8 mouse cellular contexts compared by ENCODE assay signal in the genomic region with DNA sequence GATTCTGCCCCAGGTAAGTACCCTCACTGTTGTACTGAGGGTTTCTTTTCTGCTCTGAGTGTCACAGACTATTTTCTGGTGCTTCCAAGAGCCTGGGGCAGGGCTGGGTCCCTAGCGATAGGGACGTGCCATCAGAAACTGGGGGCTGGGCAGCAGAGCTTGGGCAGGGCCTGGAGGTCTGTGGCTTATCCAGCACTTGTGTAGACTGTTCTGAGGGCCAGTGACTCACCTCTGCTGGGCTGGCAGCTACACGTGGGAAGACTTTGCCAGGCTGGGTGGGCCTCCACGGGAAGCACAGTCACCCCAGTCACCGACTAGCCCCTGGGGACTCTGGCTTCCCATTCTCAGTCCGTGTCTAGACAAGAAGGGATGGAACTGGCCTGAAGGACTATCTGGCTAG. TPM values are rescaled to one million over a fixed set of nuclear protein-coding genes. Genes with fewer than 3 reads are reported as not detected.
DNase-seq lines count a peak whose midpoint lies in the region; ATAC-seq lines count a peak whose summit lies in the region.

No protein-coding gene starts in this region.

- no peak overlapping the region; the same call in 1 of the 2 replicates for H3K9ac ChIP-seq in neural tube, embryonic 11.5 days (ENCODE audit: low read length)
- peak overlapping the region; percentile 71 for H3K9ac ChIP-seq in hindbrain, embryonic 15.5 days

- ATAC-seq in neural tube, embryonic 11.5 days (ENCODE audit: insufficient read depth, low FRiP score, low TSS enrichment) = no peak
- peak; percentile 25; the same call in 1 of the 2 replicates for ATAC-seq in erythroid progenitor cell, adult 5-6 weeks (replicated peaks; ENCODE audit: low FRiP score, poor library complexity, severe bottlenecking)
- peak; percentile 6 for ATAC-seq in hindbrain, embryonic 15.5 days (ENCODE audit: low FRiP score, low read depth)

- no peaks in the 10 kb centered on the region for H3K27me3 ChIP-seq in neural tube, embryonic 11.5 days (ENCODE audit: control insufficient read depth, insufficient read depth, low read length)
- H3K27me3 ChIP-seq in hindbrain, embryonic 15.5 days = no peaks in the 10 kb centered on the region
- peaks cover 54% of the 10 kb centered on the region for H3K27me3 ChIP-seq in midbrain, embryonic 10.5 days (ENCODE audit: low read depth, poor library complexity, severe bottlenecking)

- no peak for DNase-seq in neural tube, embryonic 11.5 days (ENCODE audit: low spot score)
- no peak for DNase-seq in neural tube, embryonic 10.5 days (ENCODE audit: extremely low spot score, low spot score)
- no peak for DNase-seq in midbrain, embryonic 10.5 days (ENCODE audit: low spot score)
- DNase-seq in urinary bladder, postnatal 14 days (ENCODE audit: low spot score) = no peak
- no peak for DNase-seq in right cerebral cortex, adult 18-20 months
- DNase-seq in gastrocnemius, adult 8-10 months (ENCODE audit: low spot score in 2 of 2) = no peak

- WGBS in neural tube, embryonic 11.5 days = 62% methylated on average over 6 of the region's 6 CpGs
- WGBS in hindbrain, embryonic 15.5 days = 51% methylated on average over 6 of the region's 6 CpGs
- 55% methylated on average over 6 of the region's 6 CpGs for WGBS in midbrain, embryonic 10.5 days

- no peak overlapping the region for H3K27ac ChIP-seq in neural tube, embryonic 11.5 days (ENCODE audit: low read depth, low read length)
- no peak overlapping the region; the same call in 1 of the 2 replicates for H3K27ac ChIP-seq in hindbrain, embryonic 15.5 days (replicated peaks)
- peak overlapping the region; percentile 85; the same call in 1 of the 2 replicates for H3K27ac ChIP-seq in midbrain, embryonic 10.5 days (replicated peaks)

- H3K4me1 ChIP-seq in neural tube, embryonic 11.5 days (ENCODE audit: control insufficient read depth, insufficient read depth, low read length) = peaks cover 7% of the 10 kb centered on the region; the same call in 1 of the 2 replicates
- H3K4me1 ChIP-seq in hindbrain, embryonic 15.5 days (replicated peaks) = peaks cover 36% of the 10 kb centered on the region
- peaks cover 27% of the 10 kb centered on the region for H3K4me1 ChIP-seq in midbrain, embryonic 10.5 days

- no peaks in the 10 kb centered on the region for H3K9me3 ChIP-seq in neural tube, embryonic 11.5 days (ENCODE audit: control insufficient read depth, low read length)
- H3K9me3 ChIP-seq in hindbrain, embryonic 15.5 days = no peaks in the 10 kb centered on the region
- H3K9me3 ChIP-seq in midbrain, embryonic 10.5 days (replicated peaks) = no peaks in the 10 kb centered on the region

- peak overlapping the region; percentile 99 for H3K4me2 ChIP-seq in neural tube, embryonic 11.5 days (ENCODE audit: low read depth)
- H3K4me2 ChIP-seq in hindbrain, embryonic 15.5 days = peak overlapping the region; percentile 81

- H3K4me3 ChIP-seq in neural tube, embryonic 11.5 days (ENCODE audit: low read depth, low read length) = peak overlapping the region; percentile 59
- H3K4me3 ChIP-seq in hindbrain, embryonic 15.5 days = peak overlapping the region; percentile 66
- H3K4me3 ChIP-seq in midbrain, embryonic 10.5 days = peak overlapping the region; percentile 76

- no peaks in the 10 kb centered on the region for H3K36me3 ChIP-seq in neural tube, embryonic 11.5 days (ENCODE audit: control insufficient read depth, insufficient read depth, low read length)
- no peaks in the 10 kb centered on the region for H3K36me3 ChIP-seq in hindbrain, embryonic 15.5 days
- H3K36me3 ChIP-seq in midbrain, embryonic 10.5 days = no peaks in the 10 kb centered on the region

RNA-seq across cellular contexts. Expression of gene Fads3, which starts 0.9 kb away (rescaled TPM):
- polyA plus RNA-seq in neural tube, embryonic 11.5 days (2014; fragmentation: Nextera tagmentation; extraction: Ambion mirVana) = 6.1 and 6.2 TPM in 2 replicates
- total RNA-seq in erythroid progenitor cell, adult 5-6 weeks (2015; ENCODE audit: low replicate concordance) = 15.5 and 16.3 TPM in 2 replicates
- total RNA-seq in erythroid progenitor cell, adult 5-6 weeks (2017; ENCODE audit: low replicate concordance) = 9.4 and 12.6 TPM in 2 replicates
- polyA plus RNA-seq in hindbrain, embryonic 15.5 days (2015; fragmentation: Nextera tagmentation; extraction: Ambion mirVana) = 31.4 and 32.8 TPM in 2 replicates
- 5.5 and 5.8 TPM in 2 replicates for polyA plus RNA-seq in midbrain, embryonic 10.5 days (2016; fragmentation: Nextera tagmentation; extraction: Ambion mirVana)
- 1 to 10 TPM; 1.5 to 4.9 (median 3.5) TPM for total RNA-seq in gastrocnemius, adult 8-10 months (2022)

RNA-seq across cellular contexts. Expression of gene Rab3il1, which starts 40.8 kb away (rescaled TPM):
- polyA plus RNA-seq in neural tube, embryonic 11.5 days (2014; fragmentation: Nextera tagmentation; extraction: Ambion mirVana) = 42.6 and 43.0 TPM in 2 replicates
- 252 and 262 TPM in 2 replicates for total RNA-seq in erythroid progenitor cell, adult 5-6 weeks (2015; ENCODE audit: low replicate concordance)
- total RNA-seq in erythroid progenitor cell, adult 5-6 weeks (2017; ENCODE audit: low replicate concordance) = 345 and 413 TPM in 2 replicates
- 20.7 and 22.3 TPM in 2 replicates for polyA plus RNA-seq in hindbrain, embryonic 15.5 days (2015; fragmentation: Nextera tagmentation; extraction: Ambion mirVana)
- polyA plus RNA-seq in midbrain, embryonic 10.5 days (2016; fragmentation: Nextera tagmentation; extraction: Ambion mirVana) = 34.6 and 35.6 TPM in 2 replicates
- 1 to 10 TPM; 2.5 to 3.9 (median 3.3) TPM for total RNA-seq in gastrocnemius, adult 8-10 months (2022)

RNA-seq across cellular contexts. Expression of gene Best1, which starts 40.8 kb away (rescaled TPM):
- polyA plus RNA-seq in neural tube, embryonic 11.5 days (2014; fragmentation: Nextera tagmentation; extraction: Ambion mirVana) = 1.0 and 1.5 TPM in 2 replicates
- total RNA-seq in erythroid progenitor cell, adult 5-6 weeks (2015; ENCODE audit: low replicate concordance) = not detected in 2 replicates
- not detected in 2 replicates for total RNA-seq in erythroid progenitor cell, adult 5-6 weeks (2017; ENCODE audit: low replicate concordance)
- 2.3 TPM in 2 replicates for polyA plus RNA-seq in hindbrain, embryonic 15.5 days (2015; fragmentation: Nextera tagmentation; extraction: Ambion mirVana)
- polyA plus RNA-seq in midbrain, embryonic 10.5 days (2016; fragmentation: Nextera tagmentation; extraction: Ambion mirVana) = 1.4 and 2.0 TPM in 2 replicates
- total RNA-seq in gastrocnemius, adult 8-10 months (2022) = under 1 TPM in 3 of 4 experiments, not detected in 1; 0.39 to 0.46 (median 0.45) TPM

RNA-seq across cellular contexts. Expression of gene Fads2, which starts 59.3 kb away (rescaled TPM):
- 48.9 and 57.1 TPM in 2 replicates for polyA plus RNA-seq in neural tube, embryonic 11.5 days (2014; fragmentation: Nextera tagmentation; extraction: Ambion mirVana)
- total RNA-seq in erythroid progenitor cell, adult 5-6 weeks (2015; ENCODE audit: low replicate concordance) = 3.6 and 5.4 TPM in 2 replicates
- total RNA-seq in erythroid progenitor cell, adult 5-6 weeks (2017; ENCODE audit: low replicate concordance) = 2.2 and 5.1 TPM in 2 replicates
- 218 and 229 TPM in 2 replicates for polyA plus RNA-seq in hindbrain, embryonic 15.5 days (2015; fragmentation: Nextera tagmentation; extraction: Ambion mirVana)
- polyA plus RNA-seq in midbrain, embryonic 10.5 days (2016; fragmentation: Nextera tagmentation; extraction: Ambion mirVana) = 207 and 236 TPM in 2 replicates
- 1 to 10 TPM; 1.2 to 2.0 (median 1.5) TPM for total RNA-seq in gastrocnemius, adult 8-10 months (2022)
